Mouse (Mus musculus) kidney, postnatal 36 days (tissue): ENCODE data around the gene Scyl1.

Experiments
- DNase-seq, 2 experiments: peaks; one replicate each; pipeline ENCODE4 v3.0.0; 2021 to 2022; ENCODE audit warnings: mixed read lengths in 2 of 2

The Scyl1 gene

DNA sequence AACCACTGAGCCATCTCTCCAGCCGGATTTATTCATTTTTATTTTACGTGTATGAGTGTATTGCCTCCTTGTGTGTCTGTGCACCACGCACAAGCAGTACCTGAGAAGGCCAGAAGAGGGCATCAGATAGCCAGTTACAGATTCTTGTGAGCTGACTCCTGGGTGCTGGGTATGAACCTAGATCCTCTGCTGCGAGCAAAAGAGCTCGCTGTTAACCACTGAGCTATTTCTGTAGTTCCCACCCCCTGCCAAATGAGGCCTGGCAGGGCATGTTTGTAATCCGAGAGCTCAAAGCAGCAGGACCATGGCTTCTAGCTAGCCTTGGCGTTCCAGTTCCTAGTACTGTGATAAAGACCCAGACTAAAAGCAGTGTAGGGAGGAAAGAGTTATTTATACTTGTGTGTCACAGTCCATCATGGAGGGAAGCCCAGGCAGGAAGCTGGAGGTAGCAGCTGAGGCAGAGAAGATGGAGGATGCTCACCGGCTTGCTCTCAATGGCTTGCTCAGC is 16.0 kb upstream of the Scyl1 start:
- peak; percentile 88 to 92 for DNase-seq

DNA sequence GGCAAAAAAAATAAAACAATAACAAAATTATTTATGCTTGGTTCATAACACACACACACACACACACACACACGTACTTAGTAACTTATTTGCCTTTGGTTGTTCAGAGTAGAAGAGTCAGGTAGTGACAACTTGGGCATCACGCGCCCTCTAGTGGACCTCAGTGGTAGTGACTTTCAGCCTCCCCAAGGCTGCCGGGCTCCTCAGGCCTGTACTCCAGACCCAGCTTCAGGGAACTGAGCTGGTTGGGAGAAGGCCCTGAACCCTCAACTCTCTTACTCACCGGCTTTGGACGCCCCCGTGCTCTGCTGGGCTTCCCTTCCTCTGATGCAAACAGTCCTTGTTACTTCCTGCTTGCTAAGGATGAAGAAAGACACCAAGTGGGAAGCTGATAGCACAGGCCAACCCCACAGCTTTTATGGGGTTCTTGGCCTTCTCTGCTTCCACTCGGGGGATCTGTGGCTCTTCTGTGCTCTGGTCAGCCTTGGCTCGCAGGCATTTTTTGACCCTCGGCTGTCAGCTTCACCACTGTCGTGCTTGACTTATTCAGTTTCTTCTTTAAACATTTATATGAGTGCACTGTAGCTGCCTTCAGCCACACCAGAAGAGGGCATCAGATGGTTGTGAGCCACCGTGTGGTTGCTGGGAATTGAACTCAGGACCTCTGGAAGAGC is 15.4 kb upstream of the Scyl1 start:
- peak; percentile 91 to 93 for DNase-seq

DNA sequence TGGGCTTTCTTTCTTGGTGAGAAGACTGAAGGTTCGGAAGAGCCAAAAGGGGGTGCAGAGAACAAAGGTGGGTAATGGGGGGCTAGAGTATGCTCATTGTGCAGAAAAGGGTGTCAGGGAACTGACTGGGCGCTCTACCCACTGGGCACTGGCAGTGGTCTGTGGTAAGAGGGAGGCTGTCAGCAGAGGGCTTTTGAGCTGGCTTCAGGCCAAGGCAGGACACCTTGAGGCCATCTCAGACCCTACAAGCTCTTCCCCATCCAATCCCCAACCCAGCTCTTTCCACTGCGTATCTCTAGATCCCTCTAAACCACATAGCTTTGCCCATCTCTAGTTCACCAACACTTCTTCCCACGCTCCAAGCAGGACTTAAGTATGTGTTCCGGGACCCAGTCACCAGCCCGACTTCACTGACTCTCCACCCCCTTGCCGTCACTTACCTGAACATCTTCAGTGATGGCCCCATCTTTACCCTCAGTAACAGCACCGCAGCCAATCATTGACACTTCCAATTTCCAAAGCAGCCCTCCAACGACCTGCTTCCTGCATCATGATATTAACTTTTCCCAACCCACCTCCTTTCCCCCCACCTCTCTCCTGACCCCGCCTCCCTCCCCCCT is 13.8 kb upstream of the Scyl1 start:
- DNase-seq, result no peak

DNA sequence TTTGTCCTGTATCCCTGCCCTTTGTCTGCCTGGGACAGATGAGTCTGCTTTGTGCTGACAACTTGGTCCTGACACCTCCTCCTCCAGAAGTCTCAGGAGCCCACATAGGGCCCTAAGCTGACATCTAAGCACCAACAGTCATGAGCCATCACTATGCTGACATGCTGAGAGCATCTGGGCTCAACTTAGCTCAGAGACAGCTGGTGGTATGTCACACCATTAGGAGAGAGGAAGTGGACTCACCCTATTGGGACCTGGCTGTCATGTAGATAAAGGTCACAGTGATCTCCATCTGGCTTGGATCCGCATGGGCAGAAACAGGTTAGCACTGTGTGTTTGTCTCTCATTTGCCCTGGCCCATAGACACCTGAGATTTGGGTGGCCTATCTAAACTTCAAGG is 10.9 kb upstream of the Scyl1 start:
- DNase-seq, result no peak

DNA sequence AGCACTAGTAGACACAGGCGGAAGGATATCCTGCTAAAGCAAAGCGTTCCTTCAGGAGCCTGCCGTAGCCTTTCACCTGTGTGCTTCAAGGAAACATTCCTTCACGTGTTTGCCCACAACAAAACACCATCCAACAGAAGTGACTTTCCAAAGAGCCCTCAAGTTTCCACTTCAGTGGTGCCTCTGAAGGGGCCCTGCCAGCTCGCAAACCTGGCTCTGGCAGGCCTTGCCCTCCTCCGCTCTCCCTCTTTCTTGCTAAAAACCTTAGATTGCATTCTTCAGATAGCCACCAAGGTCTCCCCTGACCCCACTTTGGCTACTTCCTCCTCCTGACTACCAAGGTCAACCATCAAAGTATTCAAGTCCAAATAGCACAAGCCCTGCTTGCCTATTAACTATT is 10.3 kb upstream of the Scyl1 start:
- DNase-seq, result no peak

DNA sequence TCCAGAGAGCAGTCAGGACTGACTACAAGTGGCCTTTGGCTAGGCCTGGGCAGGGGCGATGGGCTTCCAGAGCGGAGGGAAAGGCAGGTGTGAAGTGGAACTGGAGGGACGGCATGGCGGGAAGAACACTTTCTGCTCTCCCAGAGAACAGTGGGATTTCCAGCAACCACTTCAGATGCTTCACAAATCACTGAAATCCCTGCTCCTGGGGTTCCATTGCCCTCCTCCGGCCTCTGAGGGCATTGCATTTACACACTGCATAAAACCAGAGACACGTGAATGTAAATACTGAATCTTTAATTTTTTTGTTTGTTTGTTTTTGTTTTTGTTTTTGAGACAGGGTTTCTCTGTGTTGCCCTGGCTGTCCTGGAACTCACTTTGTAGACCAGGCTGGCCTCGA is 9.0 kb upstream of the Scyl1 start:
- DNase-seq, result peak in 1 of 2 experiments; percentile 67

DNA sequence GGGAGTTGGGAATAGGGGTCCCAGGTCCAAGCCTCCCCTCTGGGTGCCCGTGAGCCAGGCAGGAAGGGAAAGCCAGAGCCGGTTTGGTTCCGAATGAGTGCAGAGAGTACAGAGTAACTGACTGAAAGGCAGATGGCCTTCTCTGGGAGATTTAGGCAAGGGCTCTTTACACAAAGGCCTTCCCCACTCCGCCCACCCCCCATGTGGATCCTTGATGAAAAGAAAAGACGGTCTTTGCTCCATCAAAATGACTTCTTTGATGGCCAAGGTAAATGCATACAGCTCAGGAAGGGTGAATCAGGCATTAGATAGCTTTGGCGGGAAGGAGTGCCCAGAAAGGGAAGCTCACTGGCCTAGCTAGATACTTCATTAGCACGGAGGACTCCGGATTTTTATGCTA is 7.1 kb upstream of the Scyl1 start:
- no peak for DNase-seq

DNA sequence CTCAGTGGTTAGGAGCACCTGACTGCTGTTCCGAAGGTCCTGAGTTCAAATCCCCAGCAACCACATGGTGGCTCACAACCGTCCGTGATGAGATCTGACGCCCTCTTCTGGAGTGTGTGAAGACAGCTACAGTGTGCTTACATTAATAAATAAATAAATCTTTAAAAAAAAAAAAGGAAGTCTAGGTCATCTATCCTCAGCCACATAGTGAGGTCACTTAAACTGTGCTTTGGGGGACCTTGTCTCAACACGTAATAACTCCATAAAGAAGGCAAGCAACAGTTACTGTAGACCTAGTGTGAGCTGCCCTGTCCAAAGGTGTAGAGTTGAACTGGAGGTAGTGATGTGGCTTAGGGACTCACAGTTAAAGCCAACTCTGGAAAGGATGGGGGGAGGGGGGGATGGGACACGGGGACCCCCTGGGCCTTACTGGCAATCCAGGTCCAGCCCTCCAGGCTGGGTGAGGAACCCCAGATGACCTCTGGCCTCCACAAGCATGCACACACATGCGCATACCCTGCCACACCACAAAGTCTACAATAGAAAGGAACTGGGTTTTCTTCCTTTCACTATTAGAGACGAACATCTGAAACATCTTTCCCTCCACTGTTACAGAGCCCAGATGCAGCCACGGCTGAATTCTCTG is 6.3 kb upstream of the Scyl1 start:
- no peak for DNase-seq

DNA sequence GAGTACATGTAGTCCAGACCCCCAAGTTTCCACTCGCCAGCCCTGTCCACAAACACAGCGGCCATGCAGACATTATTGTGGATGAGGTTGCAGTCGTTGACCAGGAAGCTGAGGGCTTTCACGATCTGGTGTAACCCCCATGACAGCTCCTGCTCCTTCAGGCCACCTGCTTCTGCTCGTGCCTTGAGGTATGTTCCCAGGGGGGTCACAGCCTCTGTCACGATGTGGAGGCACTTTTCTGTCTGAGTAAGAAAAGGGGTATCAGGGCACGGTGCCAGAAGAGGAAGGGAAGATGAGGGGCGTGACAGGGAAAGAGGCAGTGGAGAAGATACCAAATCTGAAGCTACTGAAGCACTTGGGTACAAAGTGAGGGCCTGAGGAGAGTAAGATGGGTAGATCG is 908 bp downstream of the Scyl1 start:
- DNase-seq, result no peak

DNA sequence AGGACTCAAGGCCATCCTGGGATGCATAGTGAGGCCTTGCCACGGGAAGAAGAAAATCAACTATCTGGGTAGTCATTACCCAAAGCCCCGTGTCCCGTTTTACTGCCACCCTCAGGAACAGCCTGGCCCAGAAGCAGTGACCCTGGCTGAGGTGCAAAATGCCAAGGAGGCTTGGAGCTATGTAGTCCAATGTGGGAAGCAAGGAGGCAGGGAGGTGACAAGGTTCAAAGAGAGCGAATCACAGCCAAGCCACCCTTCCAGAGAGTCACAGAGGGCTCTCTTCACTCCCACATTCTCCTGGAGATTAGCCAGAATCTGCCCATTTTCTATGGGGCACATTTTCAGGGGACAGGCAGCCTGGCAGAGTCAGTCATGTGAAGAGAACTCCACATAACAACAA is 3.9 kb downstream of the Scyl1 start:
- peak; percentile 52 to 53 for DNase-seq

DNA sequence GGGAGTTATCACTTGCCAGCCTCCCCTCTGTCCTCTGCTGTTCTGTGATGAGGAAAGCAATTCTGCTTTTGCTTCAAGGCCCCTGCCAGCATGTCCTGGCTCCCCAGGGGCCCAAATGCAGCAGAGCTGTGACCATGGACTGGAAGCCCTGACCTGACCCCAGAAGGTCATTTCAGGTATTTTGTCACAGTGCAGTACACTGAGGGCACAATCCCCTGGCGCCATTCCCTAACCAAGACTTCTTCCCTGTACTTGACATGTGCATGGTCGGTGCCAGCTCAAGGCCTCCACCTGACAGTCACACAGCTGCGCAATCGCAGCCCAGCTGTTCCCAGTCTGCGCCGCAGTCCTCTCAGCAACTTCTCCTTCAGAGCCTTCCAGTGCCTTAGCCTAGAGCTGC is 8.1 kb downstream of the Scyl1 start:
- no peak for DNase-seq

DNA sequence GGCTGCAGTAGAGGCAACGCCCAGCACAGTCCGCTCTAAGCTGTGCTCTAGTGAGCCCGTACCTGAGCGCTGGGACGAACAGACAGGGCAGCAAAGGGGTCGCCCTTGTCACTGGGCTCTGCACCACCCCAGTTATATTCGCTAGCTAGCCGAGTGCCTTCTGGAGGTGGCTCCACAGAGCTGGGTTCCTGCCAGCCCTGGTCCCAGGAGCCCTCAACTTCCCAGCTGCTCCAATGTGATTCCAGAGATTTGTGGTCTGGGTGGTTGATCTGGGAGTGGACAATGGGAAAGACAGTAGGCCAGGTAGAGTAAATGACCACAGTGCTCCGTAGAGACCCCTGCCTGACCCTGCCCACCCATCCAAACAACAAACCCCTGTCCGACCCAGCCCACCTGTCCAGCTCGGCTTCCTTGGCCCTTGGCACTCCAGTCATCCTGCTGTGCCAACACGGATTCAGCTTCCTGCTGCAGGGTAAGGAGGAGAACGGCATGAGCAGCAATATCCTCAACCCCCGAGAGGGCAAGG is 12.3 kb downstream of the Scyl1 start:
- DNase-seq, result no peak

DNA sequence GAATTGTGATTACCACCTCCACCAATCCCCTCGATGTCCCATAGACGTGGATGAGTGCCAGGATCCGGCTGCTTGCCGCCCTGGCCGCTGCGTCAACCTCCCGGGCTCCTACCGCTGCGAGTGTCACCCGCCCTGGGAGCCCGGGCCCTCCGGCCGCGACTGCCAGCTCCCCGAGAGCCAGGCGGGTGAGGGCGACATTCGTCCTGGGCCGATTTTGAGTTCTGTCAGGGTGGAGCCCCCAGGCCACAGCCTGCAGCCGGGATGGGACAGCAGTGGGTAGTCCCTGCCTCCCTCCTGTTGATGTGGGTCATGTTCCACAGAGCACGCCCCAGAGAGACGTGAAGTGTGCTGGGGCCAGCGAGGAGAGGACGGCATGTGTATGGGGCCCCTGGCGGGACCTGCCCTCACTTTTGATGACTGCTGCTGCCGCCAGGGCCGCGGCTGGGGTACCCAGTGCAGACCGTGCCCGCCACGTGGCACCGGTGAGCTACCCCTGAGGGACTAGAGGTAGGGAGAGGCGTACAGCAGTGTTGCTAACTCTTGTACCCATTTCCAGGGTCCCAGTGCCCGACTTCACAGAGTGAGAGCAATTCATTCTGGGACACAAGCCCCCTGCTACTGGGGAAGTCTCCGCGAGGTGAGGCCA is 14.1 kb downstream of the Scyl1 start:
- DNase-seq, result no peak

DNA sequence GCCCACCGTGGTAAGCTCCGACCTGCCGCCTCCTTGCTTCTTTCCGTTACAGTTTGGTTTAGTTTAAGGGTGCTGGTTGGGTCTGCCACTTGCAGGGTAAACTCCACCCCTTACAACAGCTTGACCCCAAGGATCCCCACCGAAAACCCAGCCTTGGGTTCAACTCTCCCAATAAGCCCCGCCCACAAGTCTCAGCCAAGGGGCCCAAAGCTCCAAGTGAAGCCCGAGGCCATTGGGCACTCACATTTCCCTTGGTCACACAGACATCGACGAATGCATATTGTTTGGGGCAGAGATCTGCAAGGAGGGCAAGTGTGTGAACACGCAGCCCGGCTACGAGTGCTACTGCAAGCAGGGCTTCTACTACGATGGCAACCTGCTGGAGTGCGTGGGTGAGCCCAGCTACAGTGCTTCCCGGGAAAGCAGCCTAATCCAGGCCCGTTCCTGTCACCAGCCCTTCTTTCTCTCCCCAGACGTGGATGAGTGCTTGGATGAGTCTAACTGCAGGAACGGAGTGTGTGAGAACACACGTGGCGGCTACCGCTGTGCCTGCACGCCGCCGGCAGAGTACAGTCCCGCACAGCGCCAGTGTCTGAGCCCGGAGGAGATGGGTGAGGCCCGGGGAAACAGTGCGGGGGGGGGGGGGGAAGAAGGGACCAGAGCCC is 14.8 kb downstream of the Scyl1 start:
- no peak for DNase-seq

DNA sequence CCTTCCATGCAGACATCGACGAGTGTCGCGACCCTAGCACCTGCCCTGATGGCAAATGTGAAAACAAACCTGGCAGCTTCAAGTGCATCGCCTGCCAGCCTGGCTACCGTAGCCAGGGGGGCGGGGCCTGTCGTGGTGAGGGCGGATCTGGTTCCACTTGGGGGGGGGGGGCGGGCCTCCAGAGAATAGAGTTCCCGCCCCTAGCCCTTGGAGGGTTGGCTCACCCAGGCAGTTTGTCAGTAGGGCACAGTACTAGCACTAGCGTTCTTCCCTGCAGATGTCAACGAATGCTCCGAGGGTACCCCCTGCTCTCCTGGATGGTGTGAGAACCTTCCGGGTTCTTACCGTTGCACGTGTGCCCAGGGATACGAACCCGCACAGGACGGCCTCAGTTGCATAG is 19.5 kb downstream of the Scyl1 start:
- peak; percentile 62 to 89 for DNase-seq

DNA sequence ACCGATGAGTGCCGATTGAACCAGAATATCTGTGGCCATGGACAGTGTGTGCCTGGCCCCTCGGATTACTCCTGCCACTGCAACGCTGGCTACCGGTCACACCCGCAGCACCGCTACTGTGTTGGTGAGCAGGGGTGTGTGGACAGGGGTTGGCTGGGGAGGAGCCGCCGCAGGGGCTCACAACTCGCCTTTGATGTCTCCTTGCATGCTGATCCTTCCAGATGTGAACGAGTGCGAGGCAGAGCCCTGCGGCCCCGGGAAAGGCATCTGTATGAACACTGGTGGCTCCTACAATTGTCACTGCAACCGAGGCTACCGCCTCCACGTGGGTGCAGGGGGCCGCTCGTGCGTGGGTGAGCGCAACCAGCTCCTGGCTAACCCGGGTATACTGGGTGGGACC is 20.3 kb downstream of the Scyl1 start:
- no peak for DNase-seq

DNA sequence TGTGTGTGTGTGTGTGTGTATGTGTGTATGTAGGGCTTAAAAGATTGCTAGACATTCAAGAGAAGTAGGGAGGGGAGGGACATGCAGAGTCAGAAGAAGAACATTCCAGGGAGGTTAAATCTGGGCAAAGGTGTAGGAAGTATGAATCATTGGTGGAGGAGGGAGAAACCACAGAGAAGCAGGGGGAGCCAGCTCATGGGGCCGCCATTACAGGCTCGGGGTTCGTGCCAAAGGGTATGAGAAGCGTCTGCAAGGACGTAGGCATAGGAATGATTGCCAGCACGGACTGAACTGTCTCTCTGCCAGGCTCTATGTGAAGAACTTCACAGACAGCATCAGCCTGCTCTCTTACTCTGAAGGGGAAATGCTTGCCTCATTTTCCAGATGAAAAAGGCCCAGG is 21.7 kb downstream of the Scyl1 start:
- DNase-seq, result no peak

DNA sequence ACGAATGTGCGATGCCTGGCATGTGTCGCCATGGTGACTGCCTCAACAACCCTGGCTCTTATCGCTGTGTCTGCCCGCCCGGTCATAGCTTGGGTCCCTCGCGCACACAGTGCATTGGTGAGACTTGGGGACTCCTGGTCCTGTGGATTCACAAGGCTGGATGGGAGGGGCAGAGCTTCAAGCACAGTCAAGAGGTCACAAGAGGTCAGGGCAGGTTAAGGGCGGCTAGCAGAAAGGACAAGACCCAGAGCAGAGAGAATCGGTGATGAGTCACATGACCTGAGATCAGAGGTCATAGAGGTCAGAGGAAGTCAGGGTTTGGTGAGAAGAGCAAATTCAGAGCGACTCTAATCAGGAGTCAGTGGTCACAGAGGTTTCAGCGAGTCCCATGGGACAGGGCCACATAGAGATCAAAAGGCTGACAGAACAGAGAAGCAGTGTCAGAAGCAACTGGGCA is 24.3 kb downstream of the Scyl1 start:
- no peak for DNase-seq

DNA sequence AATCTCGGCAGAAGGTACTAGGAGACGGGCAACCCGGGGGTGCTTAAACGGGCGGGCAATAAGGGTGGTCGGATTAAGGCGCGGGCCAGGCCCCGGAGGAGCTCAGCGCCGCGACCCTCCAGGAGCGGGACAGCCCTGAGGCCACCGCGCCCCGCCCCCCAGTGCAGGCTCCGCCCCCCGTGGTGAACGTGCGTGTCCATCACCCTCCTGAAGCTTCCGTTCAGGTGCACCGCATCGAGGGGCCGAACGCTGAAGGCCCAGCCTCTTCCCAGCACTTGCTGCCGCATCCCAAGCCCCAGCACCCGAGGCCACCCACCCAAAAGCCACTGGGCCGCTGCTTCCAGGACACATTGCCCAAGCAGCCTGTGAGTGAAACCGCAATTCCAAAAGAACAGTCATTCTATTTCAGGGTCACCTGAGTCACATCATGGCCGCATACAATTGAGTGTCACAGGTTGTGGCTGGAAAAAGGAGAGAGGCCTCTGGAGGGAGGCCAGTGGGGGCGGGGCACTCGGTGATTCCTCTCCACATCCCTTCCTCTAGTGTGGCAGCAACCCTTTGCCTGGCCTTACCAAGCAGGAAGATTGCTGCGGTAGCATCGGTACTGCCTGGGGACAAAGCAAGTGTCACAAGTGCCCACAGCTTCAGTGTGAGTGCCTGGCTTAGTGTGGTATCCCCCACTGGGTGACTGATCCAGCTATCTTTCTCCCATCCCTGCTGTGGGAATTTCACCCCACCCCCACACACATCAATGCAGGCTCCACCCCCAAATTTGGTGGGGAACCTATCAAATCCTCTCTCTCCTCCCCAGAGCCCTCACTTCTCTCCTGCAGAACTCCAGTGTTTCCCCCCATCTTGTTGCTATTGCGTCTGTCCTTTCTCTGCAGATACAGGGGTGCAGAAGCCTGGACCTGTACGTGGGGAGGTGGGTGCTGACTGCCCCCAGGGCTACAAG is 25.2 kb downstream of the Scyl1 start:
- peak in 1 of 2 experiments; percentile 51 for DNase-seq

DNA sequence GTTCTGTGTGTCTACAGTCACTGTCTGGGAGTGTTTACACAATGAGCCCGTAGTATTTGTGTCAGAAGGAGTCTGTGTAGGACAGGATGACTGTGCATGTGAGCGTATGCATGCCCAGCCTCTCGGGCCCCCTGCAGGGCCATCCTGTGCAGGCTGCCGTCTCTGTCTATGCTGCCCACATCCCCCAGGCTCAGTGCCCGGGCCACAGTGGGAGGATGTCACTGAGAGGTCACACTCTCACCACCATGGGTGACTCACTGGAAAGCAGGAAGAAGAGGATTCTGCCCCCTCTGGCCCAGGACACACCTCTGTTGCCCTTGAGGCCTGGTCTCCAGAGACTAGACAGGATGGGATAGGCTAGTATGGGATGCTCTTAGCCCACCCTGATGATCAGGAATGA is 27.6 kb downstream of the Scyl1 start:
- DNase-seq, result peak; percentile 36 to 57

DNA sequence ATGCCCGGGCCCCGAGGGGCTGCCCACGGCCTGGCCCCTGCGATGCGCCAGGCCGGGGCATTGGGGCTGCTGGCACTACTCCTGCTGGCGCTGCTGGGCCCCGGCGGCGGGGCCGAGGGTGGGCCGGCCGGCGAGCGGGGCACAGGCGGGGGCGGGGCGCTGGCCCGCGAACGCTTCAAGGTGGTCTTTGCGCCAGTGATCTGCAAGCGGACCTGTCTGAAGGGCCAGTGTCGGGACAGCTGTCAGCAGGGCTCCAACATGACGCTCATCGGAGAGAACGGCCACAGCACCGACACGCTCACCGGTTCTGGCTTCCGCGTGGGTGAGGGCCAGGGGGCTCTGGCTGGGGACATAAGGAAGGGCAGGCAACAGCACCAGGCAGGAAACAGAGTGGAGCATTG is 29.0 kb downstream of the Scyl1 start:
- peak in 1 of 2 experiments; percentile 42 for DNase-seq
